Mouse (Mus musculus) cortical plate, adult 2 months (tissue): ENCODE results near the gene Borcs6.

ENCODE experiments used
- CTCF ChIP-seq: fragments of 200-500 bp; IDR thresholded peaks from 2 replicates; pipeline ENCODE4 v1.5.1; 2011; ENCODE audit warnings: mild to moderate bottlenecking, control low read depth, low read length; ENCODE audit not compliant: insufficient read depth; ENCODE audit errors: extremely low read depth
- POLR2A ChIP-seq: fragments of 200-500 bp; IDR thresholded peaks from 2 replicates; pipeline ENCODE4 v1.6.1; 2011; ENCODE audit warnings: mild to moderate bottlenecking, low read length, control low read depth; ENCODE audit not compliant: insufficient read depth; ENCODE audit errors: extremely low read depth

- TF ChIP-seq CTCF: no peak
- TF ChIP-seq POLR2A: no peak
These were observed 39.8 kb downstream of the Borcs6 start for GRCm38 (mm10) chr11:69099177-69099914.
